Mouse (Mus musculus): ENCODE measurements around the gene Zfp553.

GRCm38 (mm10) chr7:127233765-127234164 lies 904 bp downstream of the Zfp553 start:
- TF ChIP-seq POLR2A (IDR thresholded peaks at IDR 0.05; ENCODE audit: borderline replicate concordance, low read depth, low read length) (no peak), CTCF (IDR thresholded peaks at IDR 0.05; ENCODE audit: low read depth, low read length) (no peak)

All from bone marrow macrophage, adult 2 months (primary cell).